Mouse (Mus musculus): ENCODE measurements at regions not wholly inside any gene's neighbourhood (a gene's known extent, or its start where the extent isn't known, plus 50 kb on each side); places are given as distances from the start of the nearest gene placed in this dataset.
"Not testable (repeated sequence)": the region's sequence is repeated elsewhere in the genome, so short reads cannot be mapped to it uniquely, and the experiment has no call there.

- no peaks in the 10 kb centered on the region for H3K9me3 ChIP-seq (replicated peaks; ENCODE audit: control insufficient read depth, low read length, poor library complexity, severe bottlenecking)
- WGBS, result 80% methylated on average over 8 of the region's 8 CpGs
These were observed 60.3 kb upstream of the Akap13 start for GRCm38 (mm10) chr7:75394866-75395580.

GRCm38 (mm10) chr7:75397559-75397958 lies 57.8 kb upstream of the Akap13 start:
- no peaks in the 10 kb centered on the region for H3K27me3 ChIP-seq (ENCODE audit: control insufficient read depth, insufficient read depth, low read depth, low read length)
- ATAC-seq, result no peak
- no peaks in the 10 kb centered on the region for H3K9me3 ChIP-seq (replicated peaks; ENCODE audit: control insufficient read depth, low read length, poor library complexity, severe bottlenecking)
- no peak overlapping the region for H3K4me3 ChIP-seq (ENCODE audit: low read depth, low read length)
- 26% methylated on average over 7 of the region's 7 CpGs for WGBS
- no peaks in the 10 kb centered on the region for H3K4me1 ChIP-seq (ENCODE audit: control insufficient read depth, insufficient read depth, low read length)
- no peak overlapping the region for H3K4me2 ChIP-seq (ENCODE audit: low read length)
- H3K36me3 ChIP-seq (ENCODE audit: control insufficient read depth, insufficient read depth, low read length), result no peaks in the 10 kb centered on the region
- H3K27ac ChIP-seq (ENCODE audit: low read length), result no peak overlapping the region
- H3K9ac ChIP-seq (ENCODE audit: low read depth, low read length), result no peak overlapping the region

More at GRCm38 (mm10) chr7:75394866-75395580, 60.3 kb upstream of the Akap13 start:
- Histone ChIP-seq H3K4me3 (ENCODE audit: low read depth, low read length) (no peak overlapping the region), H3K4me2 (ENCODE audit: low read length) (no peak overlapping the region), H3K27me3 (ENCODE audit: control insufficient read depth, insufficient read depth, low read depth, low read length) (no peaks in the 10 kb centered on the region), H3K36me3 (ENCODE audit: control insufficient read depth, insufficient read depth, low read length) (no peaks in the 10 kb centered on the region), H3K4me1 (ENCODE audit: control insufficient read depth, insufficient read depth, low read length) (no peaks in the 10 kb centered on the region), H3K27ac (ENCODE audit: low read length) (no peak overlapping the region), H3K9ac (ENCODE audit: low read depth, low read length) (no peak overlapping the region)
- ATAC-seq, result no peak

- ATAC-seq; H3K36me3 ChIP-seq (ENCODE audit: control insufficient read depth, insufficient read depth, low read length); H3K4me3 ChIP-seq (ENCODE audit: low read depth, low read length); H3K27me3 ChIP-seq (ENCODE audit: control insufficient read depth, insufficient read depth, low read depth, low read length); H3K9me3 ChIP-seq (replicated peaks; ENCODE audit: control insufficient read depth, low read length, poor library complexity, severe bottlenecking); H3K27ac ChIP-seq (ENCODE audit: low read length); H3K9ac ChIP-seq (ENCODE audit: low read depth, low read length); H3K4me1 ChIP-seq (ENCODE audit: control insufficient read depth, insufficient read depth, low read length); H3K4me2 ChIP-seq (ENCODE audit: low read length): not testable (repeated sequence)
- 79% methylated on average over 2 of the region's 2 CpGs for WGBS
These were observed 56.9 kb upstream of the Akap13 start for GRCm38 (mm10) chr7:75398480-75398879.

DNA sequence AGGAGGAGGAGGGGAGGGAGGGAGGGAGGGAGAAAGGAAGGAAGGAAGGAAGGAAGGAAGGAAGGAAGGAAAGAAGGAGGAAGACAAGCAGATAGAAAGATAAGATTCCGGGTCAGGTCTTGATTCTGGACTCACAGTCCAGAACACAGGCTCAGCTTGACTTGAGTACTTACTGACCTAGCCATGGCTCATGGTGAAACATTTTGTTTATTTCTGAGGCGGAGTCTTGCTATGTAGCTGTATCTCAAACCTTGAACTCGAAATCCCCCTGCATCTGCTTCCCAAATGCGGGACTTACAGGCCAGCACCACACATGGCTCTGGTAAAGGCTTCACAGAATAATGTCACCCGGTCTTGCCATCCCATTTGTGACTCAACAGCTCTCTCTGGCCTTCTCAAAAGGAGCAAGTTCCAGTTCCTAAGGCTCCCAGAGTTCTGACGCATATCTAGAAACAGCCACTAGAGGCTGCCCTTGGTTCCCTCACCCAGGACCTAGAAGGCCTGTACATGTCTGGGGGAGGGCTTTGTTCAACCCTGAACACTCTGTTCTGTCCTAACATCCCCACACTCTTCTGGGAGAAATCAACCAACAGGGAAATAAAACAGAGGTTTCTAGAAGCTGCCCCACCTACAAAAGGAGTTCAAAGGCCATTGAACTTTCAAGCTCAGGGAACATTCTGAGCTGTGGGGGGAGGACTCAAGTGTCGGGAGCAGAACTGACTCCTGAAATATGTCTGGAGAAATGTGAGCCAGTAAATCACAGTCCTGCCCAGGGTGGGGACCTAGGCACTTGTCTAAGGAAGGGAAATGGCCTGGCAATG lies 56.2 kb upstream of the Akap13 start:
- Histone ChIP-seq H3K9ac (ENCODE audit: low read depth, low read length) (no peak overlapping the region), H3K27me3 (ENCODE audit: control insufficient read depth, insufficient read depth, low read depth, low read length) (no peaks in the 10 kb centered on the region), H3K4me2 (ENCODE audit: low read length) (no peak overlapping the region), H3K4me1 (ENCODE audit: control insufficient read depth, insufficient read depth, low read length) (no peaks in the 10 kb centered on the region), H3K9me3 (replicated peaks; ENCODE audit: control insufficient read depth, low read length, poor library complexity, severe bottlenecking) (no peaks in the 10 kb centered on the region), H3K4me3 (ENCODE audit: low read depth, low read length) (no peak overlapping the region), H3K27ac (ENCODE audit: low read length) (no peak overlapping the region), H3K36me3 (ENCODE audit: control insufficient read depth, insufficient read depth, low read length) (no peaks in the 10 kb centered on the region)
- WGBS, result 53% methylated on average over 7 of the region's 7 CpGs
- ATAC-seq, result no peak

DNA sequence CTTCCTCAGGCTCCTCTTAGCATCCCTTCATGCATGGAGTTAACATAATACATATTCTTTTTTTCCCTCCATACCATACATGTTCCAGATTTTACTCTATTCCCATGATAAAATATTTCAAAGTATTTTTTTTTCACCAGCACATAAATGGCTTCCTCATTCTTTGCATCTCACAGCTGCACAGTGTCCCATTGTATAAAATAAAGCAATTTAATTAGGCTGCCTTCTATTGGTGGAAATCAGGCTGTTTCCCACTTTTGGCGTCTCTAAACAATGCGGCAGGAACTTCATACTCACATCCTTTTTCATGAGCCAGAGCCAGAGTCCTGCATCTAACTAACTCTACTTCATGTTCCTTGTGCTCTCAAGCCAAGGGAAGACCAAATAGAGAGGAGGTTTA lies 54.9 kb upstream of the Akap13 start:
- H3K36me3 ChIP-seq (ENCODE audit: control insufficient read depth, insufficient read depth, low read length), result no peaks in the 10 kb centered on the region
- no peak overlapping the region for H3K4me3 ChIP-seq (ENCODE audit: low read depth, low read length)
- no peaks in the 10 kb centered on the region for H3K27me3 ChIP-seq (ENCODE audit: control insufficient read depth, insufficient read depth, low read depth, low read length)
- H3K9me3 ChIP-seq (replicated peaks; ENCODE audit: control insufficient read depth, low read length, poor library complexity, severe bottlenecking), result no peaks in the 10 kb centered on the region
- no peaks in the 10 kb centered on the region for H3K4me1 ChIP-seq (ENCODE audit: control insufficient read depth, insufficient read depth, low read length)
- no peak overlapping the region for H3K4me2 ChIP-seq (ENCODE audit: low read length)
- no peak overlapping the region for H3K27ac ChIP-seq (ENCODE audit: low read length)
- 75% methylated on average over 2 of the region's 2 CpGs for WGBS
- ATAC-seq, result no peak
- H3K9ac ChIP-seq (ENCODE audit: low read depth, low read length), result no peak overlapping the region

DNA sequence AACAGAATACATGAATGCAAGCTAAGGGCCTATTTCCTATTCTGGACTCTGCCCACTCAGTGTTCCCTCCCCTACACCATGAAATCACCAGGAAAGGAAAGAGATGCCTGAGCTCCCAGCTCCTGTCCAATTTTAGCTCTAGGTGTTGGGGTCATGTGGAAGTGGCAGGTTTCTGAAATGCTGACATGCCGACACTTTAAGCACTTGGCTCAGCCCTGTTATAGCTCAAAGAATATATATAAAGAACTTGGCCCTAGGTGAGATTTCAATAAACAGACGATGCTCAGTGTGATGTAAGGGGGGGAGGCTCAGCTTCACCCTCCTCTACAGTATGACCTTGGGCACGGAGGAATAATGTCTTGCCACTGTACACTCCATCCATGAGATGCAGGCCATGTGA lies 50.4 kb upstream of the Akap13 start:
- WGBS, result 81% methylated on average over 3 of the region's 3 CpGs
- Histone ChIP-seq H3K4me3 (ENCODE audit: low read depth, low read length) (no peak overlapping the region), H3K36me3 (ENCODE audit: control insufficient read depth, insufficient read depth, low read length) (no peaks in the 10 kb centered on the region), H3K27ac (ENCODE audit: low read length) (no peak overlapping the region), H3K9ac (ENCODE audit: low read depth, low read length) (no peak overlapping the region), H3K27me3 (ENCODE audit: control insufficient read depth, insufficient read depth, low read depth, low read length) (no peaks in the 10 kb centered on the region), H3K9me3 (replicated peaks; ENCODE audit: control insufficient read depth, low read length, poor library complexity, severe bottlenecking) (no peaks in the 10 kb centered on the region), H3K4me1 (ENCODE audit: control insufficient read depth, insufficient read depth, low read length) (no peaks in the 10 kb centered on the region), H3K4me2 (ENCODE audit: low read length) (no peak overlapping the region)
- ATAC-seq, result no peak

All from midbrain, embryonic 16.5 days (tissue).